In the genomic region with DNA sequence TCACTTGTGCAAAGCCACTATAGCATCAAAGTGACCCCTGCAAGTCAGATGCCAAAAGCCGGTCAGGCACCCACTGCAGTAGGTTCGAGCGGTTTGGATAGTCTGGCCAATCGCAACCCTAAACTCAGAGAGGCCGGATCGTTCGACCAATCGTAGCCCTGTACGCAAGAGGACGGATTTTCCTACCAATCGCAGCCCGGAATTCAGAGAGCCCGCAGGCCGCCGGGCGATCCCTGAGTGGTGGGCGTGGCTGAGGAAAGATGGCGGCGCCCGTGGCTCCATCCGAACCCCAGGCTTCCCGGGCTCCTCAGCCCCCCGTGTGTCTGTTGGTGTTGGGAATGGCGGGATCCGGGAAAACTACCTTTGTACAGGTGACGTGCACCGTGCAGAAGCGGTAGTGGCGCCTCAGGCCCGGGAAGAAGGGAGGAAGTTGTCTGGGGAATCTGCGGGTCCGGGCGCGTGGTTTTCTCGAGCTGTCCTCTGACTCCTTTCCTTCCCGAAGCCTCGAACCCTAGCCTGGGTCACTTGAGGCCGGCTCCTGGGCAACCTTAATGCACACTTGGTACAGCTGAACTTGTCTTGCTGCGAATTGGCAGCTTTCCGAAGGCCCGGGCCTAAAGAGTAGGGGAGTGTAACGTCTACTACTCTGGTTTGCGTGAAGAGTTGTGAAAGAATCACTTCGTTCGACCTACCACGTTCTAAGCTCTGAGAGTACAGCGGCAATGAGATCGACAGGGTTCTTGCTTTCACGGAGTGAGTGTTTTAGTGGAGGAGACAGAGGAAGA, we compare ENCODE assay signal across 8 mouse cellular contexts. TPM values are rescaled to one million over a fixed set of nuclear protein-coding genes. Genes with fewer than 3 reads are reported as not detected.
A peak's percentile ranks its signal among the peaks of the same experiment; 100 is the strongest.
DNase-seq lines count a peak whose midpoint lies in the region; ATAC-seq and TF ChIP-seq lines count a peak whose summit lies in the region.

Gene Gpn1, plus strand, starts transcription at position 229 of the 785 bp plus-strand sequence.

- no peaks in the 10 kb centered on the region for H3K27me3 ChIP-seq in kidney, embryonic 14.5 days (ENCODE audit: control insufficient read depth, insufficient read depth, low read length)
- H3K27me3 ChIP-seq in limb, embryonic 15.5 days, result no peaks in the 10 kb centered on the region

- H3K4me1 ChIP-seq in bone marrow macrophage, adult 2 months (ENCODE audit: control insufficient read depth, insufficient read depth, low read length), result peaks cover 7% of the 10 kb centered on the region
- no peaks in the 10 kb centered on the region for H3K4me1 ChIP-seq in embryonic fibroblast, embryonic 13.5 days (ENCODE audit: control insufficient read depth, insufficient read depth, low read length)
- peaks cover 12% of the 10 kb centered on the region for H3K4me1 ChIP-seq in kidney, embryonic 14.5 days (ENCODE audit: control insufficient read depth, insufficient read depth, low read length)
- H3K4me1 ChIP-seq in limb, embryonic 15.5 days, result peaks cover 8% of the 10 kb centered on the region

- TF ChIP-seq CTCF in bone marrow macrophage, adult 2 months (IDR thresholded peaks at IDR 0.05; ENCODE audit: low read depth, low read length), result no peak
- TF ChIP-seq CTCF in embryonic fibroblast, embryonic 13.5 days (IDR thresholded peaks at IDR 0.05; ENCODE audit: borderline replicate concordance, insufficient read depth, low read length), result no peak

- TF ChIP-seq POLR2A in bone marrow macrophage, adult 2 months (IDR thresholded peaks at IDR 0.05; ENCODE audit: borderline replicate concordance, low read depth, low read length), result no peak
- peak; percentile 47 for TF ChIP-seq POLR2A in embryonic fibroblast, embryonic 13.5 days (IDR thresholded peaks at IDR 0.05; ENCODE audit: low read depth, low read length)

- no peak within 1 kb of the TSS for H3K27ac ChIP-seq in bone marrow macrophage, adult 2 months (ENCODE audit: insufficient read depth, low read depth, low read length)
- no peak within 1 kb of the TSS for H3K27ac ChIP-seq in embryonic fibroblast, embryonic 13.5 days (ENCODE audit: insufficient read depth, low read length)
- no peak within 1 kb of the TSS for H3K27ac ChIP-seq in kidney, embryonic 14.5 days (ENCODE audit: low read depth, low read length)
- H3K27ac ChIP-seq in limb, embryonic 15.5 days, result no peak within 1 kb of the TSS

- H3K4me2 ChIP-seq in kidney, embryonic 14.5 days (replicated peaks; ENCODE audit: low read depth, low read length), result peak within 1 kb of the TSS; percentile 60
- peak within 1 kb of the TSS; percentile 76 for H3K4me2 ChIP-seq in limb, embryonic 15.5 days

- peak within 1 kb of the TSS; percentile 68 for H3K9ac ChIP-seq in kidney, embryonic 14.5 days (ENCODE audit: low read depth, low read length)
- H3K9ac ChIP-seq in limb, embryonic 15.5 days, result peak within 1 kb of the TSS; percentile 47

- peak; percentile 92 for DNase-seq in A20 (ENCODE audit: low read depth, low spot score)
- peak; percentile 91 to 96 for DNase-seq in heart, adult 9 months (ENCODE audit: low spot score in 2 of 2)
- peak; percentile 59 to 73 for DNase-seq in monocyte, adult 2 months (ENCODE audit: low read depth in 1 of 2, low spot score in 2 of 2)
- DNase-seq in spleen, postnatal 36 days (ENCODE audit: low spot score in 2 of 2), result peak; percentile 87 to 88

- H3K36me3 ChIP-seq in kidney, embryonic 14.5 days (ENCODE audit: control insufficient read depth, insufficient read depth, low read length), result peaks cover 33% of the 10 kb centered on the region
- peaks cover 32% of the 10 kb centered on the region for H3K36me3 ChIP-seq in limb, embryonic 15.5 days

- H3K4me3 ChIP-seq in bone marrow macrophage, adult 2 months (ENCODE audit: insufficient read depth, low read length), result peak within 1 kb of the TSS; percentile 92
- peak within 1 kb of the TSS; percentile 98 for H3K4me3 ChIP-seq in embryonic fibroblast, embryonic 13.5 days (ENCODE audit: insufficient read depth, low read length)
- H3K4me3 ChIP-seq in kidney, embryonic 14.5 days (ENCODE audit: low read length), result peak within 1 kb of the TSS; percentile 78
- peak within 1 kb of the TSS; percentile 82 for H3K4me3 ChIP-seq in limb, embryonic 15.5 days

- WGBS in kidney, embryonic 14.5 days, result under 1% methylated on average over 49 of the region's 49 CpGs
- WGBS in limb, embryonic 15.5 days, result under 1% methylated on average over 49 of the region's 49 CpGs

- peak; percentile 99 for ATAC-seq in kidney, embryonic 14.5 days (ENCODE audit: low FRiP score, low TSS enrichment)
- peak; percentile 96 for ATAC-seq in limb, embryonic 15.5 days (ENCODE audit: insufficient number of reproducible peaks, low FRiP score, low TSS enrichment, low read depth)

- no peaks in the 10 kb centered on the region for H3K9me3 ChIP-seq in kidney, embryonic 14.5 days (ENCODE audit: control insufficient read depth, low read length)
- no peaks in the 10 kb centered on the region for H3K9me3 ChIP-seq in limb, embryonic 15.5 days

RNA-seq across cellular contexts. Expression of gene Gpn1, which starts in this region (rescaled TPM):
- 13.8 and 17.3 TPM in 2 replicates for polyA plus RNA-seq in bone marrow macrophage, adult 2 months (2012; ENCODE audit: insufficient read depth, insufficient read length, missing spikeins)
- 24.9 and 32.9 TPM in 2 replicates for polyA plus RNA-seq in embryonic fibroblast, embryonic 13.5 days (2011; ENCODE audit: insufficient read length, low read depth, missing spikeins)
- 55.8 and 72.0 TPM in 2 replicates for polyA plus RNA-seq in kidney, embryonic 14.5 days (2014; fragmentation: Nextera tagmentation; extraction: Ambion mirVana)
- polyA plus RNA-seq in limb, embryonic 15.5 days (2015; fragmentation: Nextera tagmentation; extraction: Ambion mirVana), result 50.9 and 54.2 TPM in 2 replicates
